Mouse (Mus musculus): ENCODE measurements around the gene Cacna1d.

DNA sequence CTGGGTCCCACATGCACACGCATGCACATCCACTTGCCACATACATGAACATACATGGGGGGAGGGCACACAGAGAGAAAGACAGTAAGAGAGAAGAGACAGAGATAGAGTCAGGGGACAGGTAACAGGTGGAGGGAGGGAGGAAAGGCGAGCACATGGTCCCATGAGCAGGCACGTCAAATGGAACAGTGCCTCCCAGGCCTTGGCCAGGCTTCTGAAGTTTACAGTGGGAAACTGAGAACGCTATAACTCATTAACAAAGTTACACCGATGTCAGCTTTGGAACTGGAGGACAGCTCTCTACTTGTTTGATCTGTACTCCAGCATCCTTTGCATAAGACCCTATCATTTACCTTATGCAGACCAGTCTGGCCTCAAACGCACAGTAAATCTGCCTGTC, 16.8 kb downstream of the Cacna1d start:
- no peak for TF ChIP-seq CTCF (IDR thresholded peaks at IDR 0.05; ENCODE audit: insufficient read depth, low read length)
- no peak for TF ChIP-seq POLR2A (IDR thresholded peaks at IDR 0.05; ENCODE audit: borderline replicate concordance, extremely low read depth, low read depth, low read length)
